Mouse (Mus musculus): Measurements from ENCODE around the gene Sort1.

DNA sequence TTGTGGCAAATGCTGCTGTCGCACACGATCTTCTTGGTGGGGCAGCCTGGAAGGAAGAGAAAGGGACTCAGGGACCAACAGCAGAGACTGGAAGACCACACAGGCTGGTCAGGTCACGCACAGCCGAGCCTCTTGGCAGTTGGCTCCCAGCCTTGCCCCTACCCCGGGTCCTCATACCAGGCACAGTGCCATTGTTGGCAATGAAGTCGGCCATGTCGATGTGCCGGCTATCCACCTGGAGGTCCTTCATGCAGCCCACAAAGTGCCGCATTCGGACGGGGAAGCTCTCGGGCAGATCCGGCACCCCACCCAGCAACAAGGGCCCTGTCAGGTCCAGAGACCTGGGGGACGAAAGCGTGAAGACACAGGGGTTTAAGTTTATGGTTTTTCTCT, 118.6 kb downstream of the Sort1 start:
- TF ChIP-seq MAX (IDR thresholded peaks at IDR 0.05; ENCODE audit: low read depth) (no peak), E2F4 (IDR thresholded peaks at IDR 0.05; ENCODE audit: insufficient read depth) (no peak), POLR2A (IDR thresholded peaks at IDR 0.05; ENCODE audit: insufficient read length, low read depth) (no peak), MYOD1 (IDR thresholded peaks at IDR 0.05; ENCODE audit: control insufficient read depth in 1 of 3, insufficient read length in 2 of 3, low read depth in 2 of 3) (no peak), MYOG (IDR thresholded peaks at IDR 0.05; ENCODE audit: control insufficient read depth in 1 of 3, insufficient read depth in 1 of 3, insufficient read length in 2 of 3, low read depth in 2 of 3) (no peak), USF1 (IDR thresholded peaks at IDR 0.05; ENCODE audit: low read depth) (no peak), POLR2AphosphoS2 (IDR thresholded peaks at IDR 0.05; ENCODE audit: insufficient read length, low read depth) (no peak), REST (IDR thresholded peaks at IDR 0.05; ENCODE audit: insufficient read depth, insufficient read length) (no peak), SRF (IDR thresholded peaks at IDR 0.05; ENCODE audit: control insufficient read depth, insufficient read length, low read depth) (no peak), TCF12 (IDR thresholded peaks at IDR 0.05; ENCODE audit: insufficient read depth, poor library complexity, severe bottlenecking) (no peak)

Measured in myocyte (in vitro differentiated cells).